Mouse (Mus musculus) embryonic facial prominence, embryonic 12.5 days (tissue): ENCODE measurements around the gene Gaa. TPM values are rescaled to one million over a fixed set of nuclear protein-coding genes. Genes with fewer than 3 reads are reported as not detected.
"Not testable (repeated sequence)": the region's sequence is repeated elsewhere in the genome, so short reads cannot be mapped to it uniquely, and the experiment has no call there.

Experiments
- ATAC-seq: fragments of 200-750 bp; cut with Nextera tagmentation; 2 replicates; pipeline ENCODE4 v1.8.0; 2017; ENCODE audit not compliant: insufficient number of reproducible peaks, insufficient read depth, low FRiP score, low TSS enrichment
- H3K27ac ChIP-seq: fragments of 300-500 bp; sonication (generic); 2 replicates; pipeline ENCODE4 v1.5.1; 2016; ENCODE audit warnings: mild to moderate bottlenecking
- H3K27me3 ChIP-seq: fragments of 300-500 bp; sonication (generic); 2 replicates; pipeline ENCODE4 v1.6.1; 2016; ENCODE audit warnings: mild to moderate bottlenecking, moderate library complexity
- H3K36me3 ChIP-seq: fragments of 300-500 bp; sonication (generic); 2 replicates; pipeline ENCODE4 v1.6.1; 2016; ENCODE audit warnings: mild to moderate bottlenecking
- H3K4me1 ChIP-seq: fragments of 300-500 bp; sonication (generic); 2 replicates; pipeline ENCODE4 v1.6.1; 2016
- H3K4me2 ChIP-seq: fragments of 300-500 bp; sonication (generic); replicated peaks from 2 replicates; pipeline ENCODE4 v1.6.1; 2016; ENCODE audit warnings: mild to moderate bottlenecking, moderate library complexity
- H3K4me3 ChIP-seq: fragments of 300-500 bp; sonication (generic); 2 replicates; pipeline ENCODE4 v1.5.1; 2016; ENCODE audit warnings: mild to moderate bottlenecking
- H3K9ac ChIP-seq: fragments of 300-500 bp; sonication (generic); 2 replicates; pipeline ENCODE4 v1.6.1; 2016; ENCODE audit warnings: mild to moderate bottlenecking, moderate library complexity
- H3K9me3 ChIP-seq: fragments of 300-500 bp; sonication (generic); 2 replicates; pipeline ENCODE4 v1.6.1; 2016; ENCODE audit warnings: mild to moderate bottlenecking, moderate library complexity
- WGBS: fragments of 180-500 bp; shearing (Covaris S2); methylation state at CpG from one replicate; pipeline ENCODE4 v1.1.7; 2016; 5-methylcytosine and 5-hydroxymethylcytosine counted together
- polyA plus RNA-seq: library from polyadenylated mRNA; unstranded; fragments of >200 nt; fragmentation: Nextera tagmentation; extraction: Ambion mirVana; gene quantifications from 2 replicates; pipeline ENCODE4 v1.2.1, GENCODE M21; 2016

Gene Gaa
- polyA plus RNA-seq, 1 experiment from 2014 or later: 54.1 TPM

DNA sequence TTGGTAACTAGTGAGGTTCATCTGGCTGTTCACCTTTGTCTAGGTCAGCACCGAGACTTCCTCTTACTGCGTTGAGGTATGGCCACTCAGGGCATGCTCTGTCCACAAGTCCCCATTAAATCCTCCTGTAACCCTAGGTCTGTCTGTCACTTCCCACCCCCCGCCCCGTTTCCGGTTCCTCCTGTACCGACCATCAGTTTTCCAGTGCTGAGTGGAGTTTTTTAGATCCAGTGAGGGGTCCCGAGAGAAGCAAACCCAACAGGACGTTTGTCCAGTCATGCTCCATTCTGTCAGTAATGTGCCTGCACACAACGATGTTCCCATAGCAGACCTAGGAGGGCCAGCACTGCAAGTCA is 9.5 kb upstream of the Gaa start:
- 71% methylated on average over 9 of the region's 9 CpGs for WGBS
- no peak for ATAC-seq
- Histone ChIP-seq H3K36me3 (no peaks in the 10 kb centered on the region), H3K9ac (no peak overlapping the region), H3K27me3 (no peaks in the 10 kb centered on the region), H3K4me1 (peaks cover 11% of the 10 kb centered on the region; the same call in 1 of the 2 replicates), H3K27ac (no peak overlapping the region), H3K4me2 (peak overlapping the region; percentile 32), H3K9me3 (no peaks in the 10 kb centered on the region), H3K4me3 (peak overlapping the region; percentile 25)

DNA sequence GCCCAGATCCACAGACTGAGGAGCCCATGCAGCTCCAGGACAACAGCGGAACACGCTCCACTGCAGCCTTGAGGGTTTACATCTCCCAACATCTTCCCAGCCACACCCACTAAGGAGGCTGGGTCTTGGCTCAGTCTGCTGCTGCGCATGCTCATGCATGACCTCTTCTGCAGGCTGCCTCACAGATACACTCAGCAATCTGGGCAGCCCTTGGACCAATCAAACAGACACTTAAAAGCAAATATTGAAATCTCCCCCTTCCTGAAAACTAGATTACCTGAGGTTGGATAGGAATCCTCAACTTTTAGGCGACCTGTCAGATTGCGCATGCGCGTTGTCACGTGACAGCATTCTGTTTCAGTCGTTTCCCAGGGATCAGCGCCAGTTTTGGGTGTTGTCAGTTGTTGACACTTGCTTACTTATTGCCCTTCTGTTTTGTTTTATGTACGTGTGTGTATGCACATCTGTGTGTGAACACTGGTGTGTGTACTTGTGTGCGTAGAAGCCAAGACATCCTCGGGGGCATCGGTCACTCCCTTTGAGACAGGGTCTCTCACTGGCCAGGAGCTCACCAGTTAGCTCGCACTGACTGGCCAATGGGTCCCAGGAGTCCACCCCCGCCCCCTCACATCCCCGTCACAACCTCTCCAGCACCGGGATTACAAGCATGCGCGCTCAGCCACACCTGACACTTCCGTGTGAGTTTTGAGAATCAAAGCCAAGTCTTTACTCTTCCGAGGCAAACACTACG is 8.9 kb upstream of the Gaa start:
- no peaks in the 10 kb centered on the region for H3K27me3 ChIP-seq
- H3K4me1 ChIP-seq: 0 out of 2 replicates have a peak, but pooled peaks cover 6% of the 10 kb centered on the region
- peak overlapping the region; percentile 7; the same call in 1 of the 2 replicates for H3K9ac ChIP-seq
- ATAC-seq: 0 out of 2 replicates have a peak, but pooled peaks have one; percentile 50
- H3K9me3 ChIP-seq: no peaks in the 10 kb centered on the region
- peak overlapping the region; percentile 32 for H3K4me2 ChIP-seq
- H3K27ac ChIP-seq: no peak overlapping the region
- no peaks in the 10 kb centered on the region for H3K36me3 ChIP-seq
- peak overlapping the region; percentile 25 for H3K4me3 ChIP-seq
- WGBS: 68% methylated on average over 23 of the region's 23 CpGs

DNA sequence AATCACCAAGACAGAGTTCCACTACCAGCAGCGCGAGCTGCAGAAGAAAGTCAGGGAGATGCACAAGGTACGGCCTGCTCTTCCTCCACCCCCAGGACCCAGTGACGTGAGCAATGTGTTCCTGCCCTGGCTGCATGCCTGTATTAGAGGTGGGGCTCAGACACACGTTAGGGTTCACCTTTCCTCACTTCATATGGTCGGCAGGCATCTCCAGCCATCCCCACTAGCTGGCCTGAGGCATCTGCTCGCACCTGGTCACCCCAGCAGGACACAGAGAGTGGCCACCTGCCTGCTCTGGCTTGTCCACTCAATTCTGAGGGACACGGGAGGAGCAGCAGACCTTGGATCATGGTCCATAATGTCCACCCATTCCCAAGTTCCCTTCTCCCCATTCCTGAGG is 7.7 kb upstream of the Gaa start:
- H3K36me3 ChIP-seq: no peaks in the 10 kb centered on the region
- no peak for ATAC-seq

DNA sequence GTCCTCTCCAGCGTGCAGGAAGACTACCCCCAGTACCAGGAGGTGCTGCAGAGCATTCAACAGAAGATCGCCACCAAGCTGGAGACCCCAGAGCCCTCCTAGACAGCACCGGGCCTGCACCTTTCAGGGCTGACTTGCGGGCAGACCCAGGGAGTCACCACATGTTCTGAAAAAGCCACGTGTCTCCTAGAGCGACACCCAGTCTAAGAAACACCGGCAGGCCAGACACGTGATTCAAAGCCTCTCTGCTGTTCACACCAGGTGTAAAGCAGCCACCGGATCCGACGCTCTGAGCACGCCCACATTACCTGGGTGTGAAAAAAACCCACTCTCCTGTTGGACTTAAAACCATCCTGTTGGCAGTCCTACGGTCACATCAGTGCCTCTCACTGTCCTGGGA is 3.3 kb upstream of the Gaa start:
- WGBS: 91% methylated on average over 13 of the region's 13 CpGs
- Histone ChIP-seq H3K27ac (no peak overlapping the region), H3K9me3 (no peaks in the 10 kb centered on the region), H3K27me3 (no peaks in the 10 kb centered on the region), H3K36me3 (no peaks in the 10 kb centered on the region), H3K4me1 (peaks cover 16% of the 10 kb centered on the region), H3K9ac (no peak overlapping the region), H3K4me2 (no peak overlapping the region), H3K4me3 (no peak overlapping the region)
- ATAC-seq: no peak

More for the DNA sequence above, 7.7 kb upstream of the Gaa start:
- Histone ChIP-seq H3K4me2 (no peak overlapping the region), H3K4me3 (no peak overlapping the region), H3K9ac (no peak overlapping the region), H3K9me3 (no peaks in the 10 kb centered on the region), H3K27ac (no peak overlapping the region), H3K27me3 (no peaks in the 10 kb centered on the region), H3K4me1 (0 out of 2 replicates have a peak, but pooled peaks cover 6% of the 10 kb centered on the region)
- whole genome bisulfite sequencing: 86% methylated on average over 8 of the region's 8 CpGs

DNA sequence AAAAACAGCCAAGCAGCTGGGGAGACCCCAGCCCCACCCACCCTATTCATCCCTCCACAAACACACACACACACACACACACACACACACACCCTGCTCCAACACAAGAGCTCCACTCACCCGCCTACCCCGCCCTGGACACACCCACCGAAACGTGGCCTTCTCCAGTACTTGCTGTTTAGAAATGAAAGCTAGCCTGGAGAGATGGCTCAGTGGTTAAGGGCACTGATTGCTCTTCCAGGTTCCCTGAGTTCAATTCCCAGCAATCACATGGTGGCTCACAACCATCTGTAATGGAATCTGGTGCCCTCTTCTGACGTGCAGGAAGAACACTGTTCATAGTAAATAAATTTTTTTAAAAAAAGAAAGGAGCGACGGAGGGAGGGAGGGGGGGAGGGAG is 1.9 kb upstream of the Gaa start:
- no peaks in the 10 kb centered on the region for H3K27me3 ChIP-seq
- H3K4me3 ChIP-seq: no peak overlapping the region
- H3K4me2 ChIP-seq: no peak overlapping the region
- H3K27ac ChIP-seq: no peak overlapping the region
- H3K9ac ChIP-seq: no peak overlapping the region
- no peaks in the 10 kb centered on the region for H3K9me3 ChIP-seq
- ATAC-seq: no peak
- H3K36me3 ChIP-seq: no peaks in the 10 kb centered on the region
- 73% methylated on average over 7 of the region's 7 CpGs for WGBS
- H3K4me1 ChIP-seq: peaks cover 16% of the 10 kb centered on the region

DNA sequence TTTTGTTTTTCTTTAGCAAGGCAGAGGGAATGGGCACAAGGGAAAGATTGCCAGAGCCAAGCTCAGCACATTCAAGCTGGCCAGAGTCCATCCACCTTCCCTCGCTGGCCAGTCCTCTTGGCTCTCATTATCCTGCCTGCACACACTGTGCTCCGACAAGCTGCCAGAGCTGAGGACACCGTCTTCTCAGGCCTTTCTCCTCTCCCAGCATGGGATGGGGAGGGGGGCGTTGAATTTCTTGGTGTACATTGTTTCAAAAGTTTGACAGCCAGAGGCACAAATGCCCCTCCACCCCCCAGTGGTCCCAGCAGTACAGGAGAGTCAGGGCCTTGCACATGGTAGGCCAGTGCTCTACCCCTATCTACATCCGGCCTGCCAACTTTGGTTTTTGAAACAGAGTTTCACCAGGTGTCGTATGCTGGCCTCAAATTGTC is 429 bp upstream of the Gaa start:
- peak; percentile 8; the same call in 1 of the 2 replicates for ATAC-seq
- no peak overlapping the region for H3K9ac ChIP-seq
- H3K9me3 ChIP-seq: no peaks in the 10 kb centered on the region
- no peak overlapping the region for H3K27ac ChIP-seq
- peaks cover 19% of the 10 kb centered on the region for H3K4me1 ChIP-seq
- no peaks in the 10 kb centered on the region for H3K27me3 ChIP-seq
- no peaks in the 10 kb centered on the region for H3K36me3 ChIP-seq
- H3K4me3 ChIP-seq: 0 out of 2 replicates have a peak overlapping the region, but pooled peaks have one; percentile 70
- WGBS: 49% methylated on average over 6 of the region's 6 CpGs
- H3K4me2 ChIP-seq: peak overlapping the region; percentile 94

DNA sequence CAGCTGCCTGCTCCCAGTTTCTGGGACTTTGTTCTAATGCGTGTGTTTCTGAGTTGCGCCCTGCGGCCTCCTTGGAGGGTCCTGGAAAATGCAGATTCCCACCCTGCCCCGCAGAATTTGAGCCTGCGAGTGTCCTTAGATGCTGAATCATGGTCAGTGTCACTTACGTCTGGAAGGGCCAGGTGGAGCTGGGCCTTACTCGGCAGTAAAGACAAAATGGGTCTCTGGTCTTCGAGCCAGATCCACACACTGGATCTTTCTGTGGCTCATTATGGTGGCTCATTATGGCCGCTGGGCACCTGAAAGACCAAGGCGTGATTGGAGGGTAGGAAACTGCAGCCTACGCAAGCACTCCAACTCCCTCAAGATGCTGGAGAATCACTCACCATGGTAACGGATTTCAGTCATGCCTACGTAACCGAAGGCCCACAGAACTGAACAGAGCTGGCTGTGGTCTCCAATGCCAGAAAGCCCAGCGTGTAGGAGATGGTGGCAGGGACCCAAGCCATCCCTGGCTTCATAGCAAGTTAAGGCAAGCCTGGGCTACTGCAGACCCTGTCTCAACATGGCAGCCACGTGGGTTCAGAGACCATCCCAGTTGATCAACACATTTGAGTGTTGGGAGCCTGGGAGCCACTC is 989 bp downstream of the Gaa start:
- peaks cover 11% of the 10 kb centered on the region for H3K36me3 ChIP-seq
- no peaks in the 10 kb centered on the region for H3K27me3 ChIP-seq
- WGBS: 81% methylated on average over 16 of the region's 16 CpGs
- peak overlapping the region; percentile 70 for H3K4me3 ChIP-seq
- H3K9me3 ChIP-seq: no peaks in the 10 kb centered on the region
- ATAC-seq: no peak
- H3K4me2 ChIP-seq: peak overlapping the region; percentile 94
- H3K4me1 ChIP-seq: peaks cover 19% of the 10 kb centered on the region
- peak overlapping the region; percentile 66 for H3K9ac ChIP-seq
- no peak overlapping the region for H3K27ac ChIP-seq

DNA sequence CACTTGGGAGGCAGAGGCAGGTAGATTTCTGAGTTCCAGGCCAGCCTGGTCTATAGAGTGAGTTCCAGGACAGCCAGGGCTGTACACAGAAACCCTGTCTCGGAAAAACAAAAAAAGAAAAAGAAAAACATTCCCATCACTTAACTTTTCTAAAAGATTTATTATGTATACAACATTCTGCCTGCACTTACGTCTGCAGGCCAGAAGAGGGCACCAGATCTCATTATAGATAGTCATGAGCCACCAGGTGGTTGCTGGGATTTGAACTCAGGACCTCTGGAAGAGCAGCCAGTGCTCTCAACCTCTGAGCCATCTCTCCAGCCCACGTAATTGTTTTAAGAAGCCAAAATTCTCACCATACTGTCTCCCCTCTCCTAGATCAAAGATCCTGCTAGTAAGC is 4.8 kb downstream of the Gaa start:
- not testable (repeated sequence) for H3K27me3 ChIP-seq, H3K9ac ChIP-seq, H3K27ac ChIP-seq, H3K9me3 ChIP-seq, H3K4me3 ChIP-seq, H3K4me2 ChIP-seq, ATAC-seq
- 68% methylated on average over 3 of the region's 3 CpGs for WGBS
- H3K4me1 ChIP-seq: peaks cover 13% of the 10 kb centered on the region
- H3K36me3 ChIP-seq: peaks cover 36% of the 10 kb centered on the region

DNA sequence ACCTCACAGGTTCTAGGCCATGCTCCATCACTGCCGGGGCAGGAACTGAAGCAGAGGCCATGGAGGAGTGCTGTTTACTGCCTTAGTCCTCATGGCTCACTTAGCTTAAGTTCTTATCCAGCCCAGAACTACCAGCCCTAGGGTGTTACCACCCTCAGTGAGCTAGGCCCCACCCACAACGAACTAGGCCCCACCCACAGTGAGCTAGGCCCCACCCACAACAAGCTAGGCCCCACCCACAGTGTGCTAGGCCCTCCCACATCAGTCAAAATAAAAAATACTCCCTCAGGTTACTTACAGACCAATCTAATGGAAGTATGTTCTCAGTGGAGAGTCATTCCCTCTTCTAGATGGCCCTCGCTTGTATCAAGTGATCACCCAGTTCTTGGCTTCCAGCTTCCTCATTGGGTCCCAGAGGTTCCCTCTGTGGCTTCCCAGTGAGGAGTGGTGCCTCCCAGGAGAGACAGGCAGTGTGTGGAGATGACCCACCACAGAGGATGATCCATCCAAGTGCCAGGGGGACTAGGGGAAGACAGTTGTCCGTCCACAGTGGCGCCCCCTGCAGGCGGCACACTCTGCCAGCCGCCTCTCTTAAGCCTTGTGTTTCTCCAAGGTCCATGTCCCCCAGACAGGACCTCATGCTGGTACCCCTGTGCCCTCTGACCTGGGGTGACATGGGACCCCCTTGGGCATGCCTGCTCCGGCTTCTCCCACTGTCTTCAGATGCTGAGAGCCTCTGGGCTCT is 5.7 kb downstream of the Gaa start:
- no peak overlapping the region for H3K4me3 ChIP-seq
- H3K9me3 ChIP-seq: no peaks in the 10 kb centered on the region
- peaks cover 36% of the 10 kb centered on the region for H3K36me3 ChIP-seq
- no peak overlapping the region for H3K27ac ChIP-seq
- 81% methylated on average over 8 of the region's 8 CpGs for WGBS
- no peak overlapping the region for H3K4me2 ChIP-seq
- no peak overlapping the region for H3K9ac ChIP-seq
- ATAC-seq: no peak
- H3K4me1 ChIP-seq: peaks cover 9% of the 10 kb centered on the region
- H3K27me3 ChIP-seq: no peaks in the 10 kb centered on the region

DNA sequence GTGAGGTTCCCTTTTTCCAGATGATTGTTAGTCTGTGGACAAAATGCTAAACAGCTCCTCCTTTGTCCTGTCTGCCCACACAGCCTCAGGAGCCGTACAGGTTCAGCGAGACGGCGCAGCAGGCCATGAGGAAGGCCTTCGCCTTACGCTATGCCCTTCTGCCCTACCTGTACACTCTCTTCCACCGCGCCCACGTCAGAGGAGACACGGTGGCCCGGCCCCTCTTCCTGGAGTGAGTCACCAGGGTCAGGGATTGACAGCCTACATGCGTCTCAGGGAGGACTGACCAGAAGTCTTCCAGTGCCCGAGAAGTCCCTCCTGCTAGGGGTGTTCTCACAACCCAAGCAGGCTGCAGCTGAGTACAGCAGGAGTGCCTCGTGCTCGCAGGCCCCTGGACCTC is 13.3 kb downstream of the Gaa start:
- no peak overlapping the region for H3K27ac ChIP-seq
- WGBS: 82% methylated on average over 15 of the region's 15 CpGs
- H3K9me3 ChIP-seq: no peaks in the 10 kb centered on the region
- peaks cover 47% of the 10 kb centered on the region for H3K36me3 ChIP-seq
- H3K27me3 ChIP-seq: no peaks in the 10 kb centered on the region
- H3K9ac ChIP-seq: no peak overlapping the region
- no peak for ATAC-seq
- H3K4me1 ChIP-seq: no peaks in the 10 kb centered on the region
- no peak overlapping the region for H3K4me2 ChIP-seq
- H3K4me3 ChIP-seq: no peak overlapping the region

DNA sequence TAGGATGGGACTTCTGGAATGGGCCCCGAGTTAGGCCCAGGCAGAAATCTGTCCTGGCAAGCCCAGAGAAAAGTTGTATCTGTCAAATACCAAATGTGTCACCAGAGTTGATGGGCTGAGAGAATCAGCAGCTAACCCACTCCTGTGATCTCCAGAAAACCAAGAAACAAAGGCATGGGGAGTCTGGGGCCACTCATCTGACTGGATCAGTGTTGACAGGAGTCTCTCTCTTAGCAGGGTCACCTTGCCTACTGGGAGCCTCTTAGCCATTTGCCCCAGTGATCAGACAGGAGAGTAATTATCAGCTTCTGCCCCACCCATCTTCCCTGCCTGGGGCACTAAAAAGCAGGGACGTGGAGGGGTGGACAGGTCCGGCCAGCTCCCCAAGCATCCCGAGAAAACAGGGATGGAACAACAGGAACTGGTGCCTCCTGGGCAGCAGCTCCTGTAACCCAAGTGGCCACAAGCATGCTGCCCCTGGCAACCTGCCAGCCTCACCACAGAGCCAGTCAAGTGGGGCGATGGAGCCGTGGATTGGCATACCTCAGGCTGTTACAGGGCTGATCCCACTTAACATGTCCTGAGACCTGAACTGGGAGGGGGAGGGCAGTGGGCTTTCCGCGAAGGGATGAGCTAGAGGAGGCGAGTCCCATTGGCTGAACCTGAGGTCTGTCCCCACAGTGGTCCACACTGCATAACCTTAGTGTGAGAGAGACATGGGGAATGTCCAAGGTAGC is 18.3 kb downstream of the Gaa start:
- ATAC-seq: peak; percentile 37; the same call in 1 of the 2 replicates
- no peak overlapping the region for H3K9ac ChIP-seq
- H3K9me3 ChIP-seq: no peaks in the 10 kb centered on the region
- peaks cover 74% of the 10 kb centered on the region for H3K36me3 ChIP-seq
- no peak overlapping the region for H3K4me2 ChIP-seq
- H3K27ac ChIP-seq: no peak overlapping the region
- 61% methylated on average over 9 of the region's 9 CpGs for WGBS
- H3K27me3 ChIP-seq: no peaks in the 10 kb centered on the region
- H3K4me3 ChIP-seq: no peak overlapping the region
- no peaks in the 10 kb centered on the region for H3K4me1 ChIP-seq
